Comparison of ENCODE assay signal across 13 mouse cellular contexts in the genomic region with DNA sequence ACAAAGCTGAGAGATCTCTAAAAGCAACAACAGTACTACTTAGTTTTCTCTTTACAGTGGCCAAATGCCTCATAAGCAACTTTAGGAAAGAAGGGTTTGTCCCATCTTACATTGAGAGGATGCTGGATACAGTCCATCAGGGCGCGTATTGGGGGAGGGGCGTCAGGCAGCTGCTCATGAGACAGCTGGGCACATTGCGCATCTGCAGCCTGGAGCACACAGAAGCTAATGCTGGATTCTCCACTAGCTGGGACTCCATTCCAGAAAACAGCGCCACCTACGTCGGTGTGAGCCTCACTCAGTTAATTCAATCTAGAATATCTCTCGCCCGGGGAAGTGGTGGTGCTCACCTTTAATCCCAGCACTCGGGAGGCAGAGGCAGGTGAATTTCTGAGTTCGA.
DNase-seq lines count a peak whose midpoint lies in the region; TF ChIP-seq lines count a peak whose summit lies in the region.
"Had no signal": no experiment of that assay in that cellular context is flagged by ENCODE, and none has a peak within 500 bp of the region (broad histone marks: within the 10 kb centered on the region; RNA-seq: fewer than 3 reads in every experiment).

No protein-coding gene starts in this region.

- WGBS in kidney, adult 2 months, result 79% methylated on average over 11 of the region's 11 CpGs

- H3K27ac ChIP-seq in kidney, adult 2 months (ENCODE audit: insufficient read depth, low read depth, low read length), result no peak overlapping the region
- H3K27ac ChIP-seq: hindbrain, embryonic 10.5 days; neural tube, embryonic 13.5 days had no signal

- no peak for TF ChIP-seq CTCF in kidney, adult 2 months (conservative IDR thresholded peaks at IDR 0.05; ENCODE audit: insufficient read depth, insufficient read length, low read depth, low read length)

- H3K27me3 ChIP-seq in kidney, adult 2 months (replicated peaks; ENCODE audit: control insufficient read depth, insufficient read depth, low read length), result no peaks in the 10 kb centered on the region
- H3K27me3 ChIP-seq: neural tube, embryonic 13.5 days; Patski had no signal

- H3K36me3 ChIP-seq in kidney, adult 2 months (ENCODE audit: control insufficient read depth, insufficient read depth, low read length), result no peaks in the 10 kb centered on the region
- H3K36me3 ChIP-seq: hindbrain, embryonic 10.5 days; neural tube, embryonic 13.5 days had no signal

- no peak for TF ChIP-seq POLR2A in kidney, adult 2 months (IDR thresholded peaks at IDR 0.05; ENCODE audit: low read depth, low read length)

- DNase-seq in cerebellum, postnatal 10 days, result peak; percentile 11 to 13
- DNase-seq in cerebellum, postnatal 25 days, result no peak
- peak; percentile 9 to 16 for DNase-seq in kidney, postnatal 4 days
- no peak for DNase-seq in kidney, adult 2 months
- peak; percentile 3 for DNase-seq in urinary bladder, postnatal 14 days (ENCODE audit: low spot score)
- no peak for DNase-seq in urinary bladder, postnatal 4 days (ENCODE audit: low spot score in 2 of 2)
- DNase-seq in adrenal gland, adult 8-10 months, result no peak
- no peak for DNase-seq in cerebellum, adult 11 months
- DNase-seq: cerebellum, adult 9-10 months; right cerebral cortex, postnatal 4 days had no signal

- no peaks in the 10 kb centered on the region for H3K4me1 ChIP-seq in kidney, adult 2 months (ENCODE audit: control insufficient read depth, insufficient read depth, low read length)
- H3K4me1 ChIP-seq: hindbrain, embryonic 10.5 days; neural tube, embryonic 13.5 days had no signal

- no peak overlapping the region for H3K4me3 ChIP-seq in kidney, adult 2 months (ENCODE audit: insufficient read depth, low read depth, low read length)
- H3K4me3 ChIP-seq: hindbrain, embryonic 10.5 days; neural tube, embryonic 13.5 days had no signal

Comparison
In these comparisons a context has a peak if more than half of its experiments do, and no peak if none do; other contexts are left out.
1. DNase-seq: peak in cerebellum, postnatal 10 days (2 of 2), kidney, postnatal 4 days (2 of 2) and urinary bladder, postnatal 14 days (single experiment); none in cerebellum, postnatal 25 days (0 of 2), kidney, adult 2 months (single experiment), urinary bladder, postnatal 4 days (0 of 2), adrenal gland, adult 8-10 months (single experiment) and cerebellum, adult 11 months (single experiment).